Mouse (Mus musculus) CH12.LX (cell line): ENCODE data around the gene Tmc8.
A peak's percentile ranks its signal among the peaks of the same experiment; 100 is the strongest.

Experiments used
- CHD1 ChIP-seq: IDR thresholded peaks from 2 replicates; pipeline ENCODE4 v1.6.1; 2012; ENCODE audit warnings: low read depth, low read length, improper control_type of control experiment, inconsistent platforms
- CTCF ChIP-seq, 2 experiments: IDR thresholded peaks in 1 of 2; conservative IDR thresholded peaks in 1 of 2; 2 replicates each; pipeline ENCODE4 v1.5.1; 2011 to 2012; ENCODE audit warnings: low read depth in 2 of 2, low read length in 2 of 2, improper control_type of control experiment in 1 of 2, inconsistent platforms in 1 of 2, mild to moderate bottlenecking in 1 of 2, moderate library complexity in 1 of 2
- EP300 ChIP-seq: IDR thresholded peaks from 2 replicates; pipeline ENCODE4 v1.6.1; 2011; ENCODE audit warnings: low read length, improper control_type of control experiment
- ETS1 ChIP-seq: conservative IDR thresholded peaks from 2 replicates; pipeline ENCODE4 v1.6.1; 2012; ENCODE audit warnings: low read depth, mild to moderate bottlenecking, inconsistent platforms, low read length, improper control_type of control experiment, moderate library complexity
- JUN ChIP-seq: IDR thresholded peaks from 2 replicates; pipeline ENCODE4 v1.6.1; 2011; ENCODE audit warnings: low read depth, mild to moderate bottlenecking, low read length, improper control_type of control experiment, moderate library complexity; ENCODE audit not compliant: insufficient read depth
- KAT2A ChIP-seq: IDR thresholded peaks from 2 replicates; pipeline ENCODE4 v1.6.1; 2012; ENCODE audit warnings: low read length, improper control_type of control experiment, inconsistent platforms; ENCODE audit not compliant: insufficient replicate concordance
- MAX ChIP-seq: IDR thresholded peaks from 2 replicates; pipeline ENCODE4 v1.6.1; 2011; ENCODE audit warnings: low read length, improper control_type of control experiment
- MEF2A ChIP-seq: IDR thresholded peaks from 2 replicates; pipeline ENCODE4 v1.6.1; 2014; ENCODE audit warnings: low read depth, mild to moderate bottlenecking, inconsistent platforms, low read length, improper control_type of control experiment, borderline replicate concordance
- MXI1 ChIP-seq: IDR thresholded peaks from 2 replicates; pipeline ENCODE4 v1.6.1; 2011; ENCODE audit warnings: mild to moderate bottlenecking, low read depth, low read length, improper control_type of control experiment
- NELFE ChIP-seq: IDR thresholded peaks from 2 replicates; pipeline ENCODE4 v1.6.1; 2011; ENCODE audit warnings: low read depth, low read length, improper control_type of control experiment
- POLR2A ChIP-seq: IDR thresholded peaks from 2 replicates; pipeline ENCODE4 v1.6.1; 2011; ENCODE audit warnings: low read depth, mild to moderate bottlenecking, improper control_type of control experiment, low read length
- POLR2AphosphoS2 ChIP-seq: IDR thresholded peaks from 2 replicates; pipeline ENCODE4 v1.6.1; 2011; ENCODE audit warnings: low read depth, low read length, improper control_type of control experiment
- RCOR1 ChIP-seq: conservative IDR thresholded peaks from 2 replicates; pipeline ENCODE4 v1.6.1; 2012; ENCODE audit warnings: low read depth, mild to moderate bottlenecking, inconsistent platforms, low read length, improper control_type of control experiment
- ZC3H11A ChIP-seq: IDR thresholded peaks from 2 replicates; pipeline ENCODE4 v1.6.1; 2012; ENCODE audit warnings: low read depth, mild to moderate bottlenecking, inconsistent platforms, low read length, improper control_type of control experiment

DNA sequence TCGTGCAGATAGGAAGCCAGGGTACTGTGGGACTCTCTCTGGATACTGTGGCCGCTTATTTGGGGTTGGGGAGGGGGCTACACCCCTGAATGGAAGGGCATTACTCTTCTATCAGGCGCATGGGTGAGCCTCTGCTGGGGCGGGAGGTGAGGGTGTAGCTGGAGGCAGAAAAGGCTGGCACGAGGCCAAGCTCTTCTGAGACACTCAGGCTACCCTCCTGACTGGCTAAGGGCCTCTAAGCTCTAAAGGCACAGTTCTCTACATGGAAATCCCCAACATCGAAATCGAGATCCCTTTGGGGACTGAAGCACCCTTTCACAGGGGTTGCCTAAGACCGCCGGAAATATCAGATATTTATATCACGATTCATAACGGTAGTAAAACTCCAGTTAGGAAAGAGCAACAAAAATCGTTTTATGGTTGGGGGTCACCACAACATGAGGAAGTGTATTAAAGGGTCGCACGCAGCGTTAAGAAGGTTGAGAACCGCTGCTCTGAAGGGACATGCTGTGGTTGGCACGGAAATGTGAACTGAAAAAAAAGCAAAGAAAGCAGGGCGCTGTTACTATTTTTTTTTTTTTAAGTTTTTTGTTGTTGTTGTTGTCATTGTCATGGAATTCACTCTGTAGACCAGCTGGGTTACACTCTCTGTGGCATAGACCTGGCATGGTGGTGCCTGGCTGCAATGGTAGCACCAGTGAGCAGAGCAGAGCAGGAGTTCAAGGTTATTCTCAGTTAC lies 46.4 kb downstream of the Tmc8 start:
- TF ChIP-seq JUN (peak; percentile 58), CTCF (conservative IDR thresholded peaks at IDR 0.05 in 1 of 2, IDR thresholded peaks at IDR 0.05 in 1 of 2; ENCODE audit: low read depth in 2 of 2, low read length in 2 of 2) (no peak), KAT2A (no peak), ETS1 (peak; percentile 88), POLR2A (peak; percentile 80), CHD1 (peak; percentile 89), RCOR1 (peak; percentile 75; the same call in 1 of the 2 replicates), MEF2A (peak; percentile 92), MXI1 (peak; percentile 55), NELFE (peak; percentile 56; the same call in 1 of the 2 replicates), EP300 (peak; percentile 91), ZC3H11A (no peak), POLR2AphosphoS2 (0 out of 2 replicates have a peak, but pooled peaks have one; percentile 18), MAX (peak; percentile 56)
